Mouse (Mus musculus) heart, postnatal 0 days (tissue): ENCODE data around the gene 6030408B16Rik.

ENCODE experiments used
- CTCF ChIP-seq: IDR thresholded peaks from 2 replicates; pipeline ENCODE4 v1.5.1; 2016; ENCODE audit warnings: antibody characterized with exemption, control low read depth, low read depth
- EP300 ChIP-seq: IDR thresholded peaks from 2 replicates; pipeline ENCODE4 v1.6.1; 2016; ENCODE audit warnings: antibody characterized with exemption, low read depth

DNA sequence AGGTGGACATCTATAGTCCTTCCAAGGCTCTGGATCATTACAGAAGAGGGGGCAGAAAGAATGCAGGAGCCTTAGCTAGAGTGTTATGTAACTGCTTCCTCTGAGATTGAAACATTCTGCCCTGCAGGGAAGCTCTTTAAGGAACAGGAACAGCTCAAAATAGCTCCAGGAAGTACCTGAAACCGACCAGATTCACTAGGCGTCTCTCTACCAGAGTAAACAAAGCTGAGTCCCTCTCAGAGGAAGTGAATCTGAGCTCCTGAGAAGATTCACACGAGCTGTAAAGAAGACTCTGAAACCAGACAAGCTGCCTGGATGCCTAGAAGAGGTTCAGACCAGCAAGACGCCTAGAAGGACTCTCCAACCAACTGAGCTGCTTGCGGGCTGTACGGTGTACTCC is 40.4 kb upstream of the 6030408B16Rik start:
- TF ChIP-seq CTCF (no peak), EP300 (no peak)
